ENCODE assay signal across 28 mouse cellular contexts in the genomic region with DNA sequence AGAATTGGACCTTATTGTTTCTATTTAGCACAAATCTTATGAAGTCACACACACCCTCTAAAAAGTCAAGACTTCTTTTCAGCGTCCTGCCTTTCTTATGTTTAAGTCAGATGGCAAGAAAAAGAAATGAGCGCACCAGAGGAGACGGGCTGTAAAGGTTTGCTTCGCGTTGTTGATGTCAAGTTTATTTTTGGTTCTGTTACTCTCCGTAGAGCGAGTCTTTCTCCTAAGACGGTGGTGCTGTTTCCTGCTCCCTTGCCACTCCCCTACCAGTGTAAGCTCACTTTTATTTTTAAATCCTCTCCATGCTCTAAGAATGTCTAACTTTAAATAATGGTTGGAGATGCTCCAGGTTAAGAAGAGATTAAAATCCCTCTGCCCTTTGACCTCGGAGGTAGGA.
DNase-seq lines count a peak whose midpoint lies in the region; ATAC-seq and TF ChIP-seq lines count a peak whose summit lies in the region.
"Had no signal": no experiment of that assay in that cellular context is flagged by ENCODE, and none has a peak within 500 bp of the region (broad histone marks: within the 10 kb centered on the region; RNA-seq: fewer than 3 reads in every experiment).

No protein-coding gene starts in this region.

- H3K4me3 ChIP-seq in heart, embryonic 14.5 days (ENCODE audit: control insufficient read depth in 1 of 2, insufficient read depth in 1 of 2, low read depth in 1 of 2, low read length in 2 of 2), result no peak overlapping the region
- no peak overlapping the region for H3K4me3 ChIP-seq in lung, postnatal 0 days (ENCODE audit: low read depth, low read length)
- no peak overlapping the region for H3K4me3 ChIP-seq in lung, adult 2 months (replicated peaks; ENCODE audit: extremely low read depth, low read depth, low read length)
- H3K4me3 ChIP-seq in small intestine, adult 2 months (ENCODE audit: low read depth, low read length), result no peak overlapping the region
- H3K4me3 ChIP-seq: embryonic facial prominence, embryonic 12.5 days; hindbrain, embryonic 13.5 days; layer of hippocampus, adult 2 months; limb, embryonic 12.5 days; midbrain, embryonic 12.5 days; stomach, embryonic 15.5 days had no signal

- H3K4me2 ChIP-seq in heart, embryonic 14.5 days (ENCODE audit: low read length), result no peak overlapping the region
- H3K4me2 ChIP-seq in lung, postnatal 0 days (replicated peaks; ENCODE audit: low read depth, low read length), result no peak overlapping the region
- H3K4me2 ChIP-seq: embryonic facial prominence, embryonic 12.5 days; heart, embryonic 11.5 days; hindbrain, embryonic 13.5 days; limb, embryonic 12.5 days; liver, embryonic 11.5 days; midbrain, embryonic 12.5 days; stomach, embryonic 15.5 days had no signal

- 0 out of 2 replicates have a peak, but pooled peaks have one; percentile 14 for TF ChIP-seq EP300 in lung, postnatal 0 days (IDR thresholded peaks at IDR 0.05)

- intact Hi-C loops in heart, postnatal 10 days (cut with DNase I), result no loop called here

- no peaks in the 10 kb centered on the region for H3K27me3 ChIP-seq in heart, embryonic 14.5 days (ENCODE audit: control insufficient read depth, insufficient read depth, low read length)
- H3K27me3 ChIP-seq in lung, postnatal 0 days (replicated peaks; ENCODE audit: insufficient read depth, low read length), result no peaks in the 10 kb centered on the region
- H3K27me3 ChIP-seq in small intestine, adult 2 months (ENCODE audit: control insufficient read depth, insufficient read depth, low read length), result no peaks in the 10 kb centered on the region
- H3K27me3 ChIP-seq: embryonic facial prominence, embryonic 12.5 days; hindbrain, embryonic 13.5 days; limb, embryonic 12.5 days; midbrain, embryonic 12.5 days; stomach, embryonic 15.5 days had no signal

- H3K4me1 ChIP-seq in heart, embryonic 14.5 days (ENCODE audit: control insufficient read depth in 2 of 2, insufficient read depth in 2 of 2, low read length in 2 of 2), result peaks cover 23 to 43% of the 10 kb centered on the region in 2 experiments
- H3K4me1 ChIP-seq in lung, postnatal 0 days (ENCODE audit: insufficient read depth, low read depth, low read length), result 0 out of 2 replicates have a peak, but pooled peaks cover 4% of the 10 kb centered on the region
- H3K4me1 ChIP-seq in lung, adult 2 months (ENCODE audit: control insufficient read depth, insufficient read depth, low read length), result peaks cover 3% of the 10 kb centered on the region
- H3K4me1 ChIP-seq in small intestine, adult 2 months (ENCODE audit: control insufficient read depth, insufficient read depth, insufficient read length, low read length), result 0 out of 2 replicates have a peak, but pooled peaks cover 3% of the 10 kb centered on the region
- H3K4me1 ChIP-seq: hindbrain, embryonic 13.5 days; midbrain, embryonic 12.5 days; stomach, embryonic 15.5 days had no signal

- ATAC-seq in heart, embryonic 14.5 days (ENCODE audit: insufficient number of reproducible peaks, insufficient read depth, low FRiP score, low read depth), result no peak
- ATAC-seq in lung, postnatal 0 days, result peak; percentile 53
- peak; percentile 64 for ATAC-seq in CD4-positive, CD25-positive, alpha-beta regulatory T cell, adult 4 months
- ATAC-seq: forebrain, postnatal 0 days; inflammation-experienced regulatory T-cells, adult 6 months; liver, postnatal 0 days had no signal

- no peaks in the 10 kb centered on the region for H3K9me3 ChIP-seq in heart, embryonic 14.5 days (ENCODE audit: control insufficient read depth, low read length)
- no peaks in the 10 kb centered on the region for H3K9me3 ChIP-seq in lung, postnatal 0 days (ENCODE audit: low read length)
- H3K9me3 ChIP-seq: embryonic facial prominence, embryonic 12.5 days; hindbrain, embryonic 13.5 days; limb, embryonic 12.5 days; midbrain, embryonic 12.5 days; stomach, embryonic 15.5 days had no signal

- no peaks in the 10 kb centered on the region for H3K36me3 ChIP-seq in heart, embryonic 14.5 days (ENCODE audit: control insufficient read depth, insufficient read depth, low read length)
- H3K36me3 ChIP-seq in lung, postnatal 0 days (ENCODE audit: insufficient read depth, low read length), result no peaks in the 10 kb centered on the region
- no peaks in the 10 kb centered on the region for H3K36me3 ChIP-seq in small intestine, adult 2 months (ENCODE audit: control insufficient read depth, insufficient read depth, low read length)
- H3K36me3 ChIP-seq: embryonic facial prominence, embryonic 12.5 days; hindbrain, embryonic 13.5 days; midbrain, embryonic 12.5 days; stomach, embryonic 15.5 days had no signal

- no peak for DNase-seq in heart, postnatal 10 days
- DNase-seq in lung, postnatal 0 days (ENCODE audit: low spot score), result peak; percentile 32
- no peak for DNase-seq in lung, adult 2 months
- DNase-seq in adrenal gland, postnatal 25 days, result no peak
- DNase-seq in right cerebral cortex, postnatal 25 days, result no peak
- DNase-seq: adrenal gland, adult 8-10 months; cerebellum, adult 18-20 months; cerebellum, postnatal 14 days; forebrain, postnatal 0 days; gastrocnemius, postnatal 36 days; kidney, adult 18-20 months; kidney, postnatal 25 days; liver, postnatal 0 days; lung, postnatal 14 days; spleen, adult 18-20 months; thymus, postnatal 36 days had no signal

- WGBS in heart, embryonic 14.5 days, result 32% methylated on average over 9 of the region's 9 CpGs
- WGBS in lung, postnatal 0 days, result 62% methylated on average over 9 of the region's 9 CpGs
- 41% methylated on average over 9 of the region's 9 CpGs for WGBS in lung, adult 2 months
- WGBS in small intestine, adult 2 months, result 61% methylated on average over 9 of the region's 9 CpGs

- TF ChIP-seq CTCF in lung, postnatal 0 days (IDR thresholded peaks at IDR 0.05), result no peak
- TF ChIP-seq CTCF in lung, adult 2 months (IDR thresholded peaks at IDR 0.05; ENCODE audit: insufficient read depth, low read length), result no peak
- TF ChIP-seq CTCF in small intestine, adult 2 months (IDR thresholded peaks at IDR 0.05; ENCODE audit: extremely low read depth, insufficient read length, insufficient replicate concordance, low read depth, low read length), result no peak

- no peak for TF ChIP-seq POLR2A in lung, adult 2 months (IDR thresholded peaks at IDR 0.05; ENCODE audit: borderline replicate concordance, extremely low read depth, low read depth, low read length)
- TF ChIP-seq POLR2A in small intestine, adult 2 months (IDR thresholded peaks at IDR 0.05; ENCODE audit: low read depth, low read length), result no peak

- peak overlapping the region; percentile 0 to 77 for H3K27ac ChIP-seq in heart, embryonic 14.5 days (replicated peaks in 1 of 2; ENCODE audit: control insufficient read depth in 1 of 2, insufficient read depth in 1 of 2, low read depth in 2 of 2, low read length in 2 of 2)
- H3K27ac ChIP-seq in lung, postnatal 0 days (ENCODE audit: low read length), result no peak overlapping the region
- peak overlapping the region; percentile 32; the same call in 1 of the 2 replicates for H3K27ac ChIP-seq in small intestine, adult 2 months (ENCODE audit: insufficient read depth, low read depth, low read length)
- H3K27ac ChIP-seq: embryonic facial prominence, embryonic 12.5 days; hindbrain, embryonic 13.5 days; layer of hippocampus, adult 2 months; midbrain, embryonic 12.5 days; stomach, embryonic 15.5 days had no signal

- no peak overlapping the region for H3K9ac ChIP-seq in heart, embryonic 14.5 days (ENCODE audit: low read length)
- no peak overlapping the region for H3K9ac ChIP-seq in lung, postnatal 0 days (replicated peaks; ENCODE audit: low read depth)
- H3K9ac ChIP-seq: embryonic facial prominence, embryonic 12.5 days; forebrain, postnatal 0 days; hindbrain, embryonic 13.5 days; limb, embryonic 12.5 days; liver, postnatal 0 days; midbrain, embryonic 12.5 days; stomach, embryonic 15.5 days had no signal
